Mouse (Mus musculus) liver, adult (tissue): ENCODE data around the gene Dnajc2.

ENCODE experiments used
- GATA4 ChIP-seq: IDR thresholded peaks from 2 replicates; pipeline ENCODE4 v1.6.1; 2014; ENCODE audit warnings: mild to moderate bottlenecking, low read length; ENCODE audit not compliant: insufficient replicate concordance

Dnajc2 gene

GRCm38 (mm10) chr5:21785053-21785452, at the start of gene Dnajc2, which contains the start of gene Psmc2:
Dnajc2 (minus strand) TSS chr5:21785251.
Psmc2 (plus strand) TSS chr5:21785283.
- peak; percentile 40; the same call in 1 of the 2 replicates for TF ChIP-seq GATA4

- no peak for TF ChIP-seq GATA4
Observed at GRCm38 (mm10) chr5:21831761-21832160, 46.7 kb upstream of the Dnajc2 start.

GRCm38 (mm10) chr5:21828855-21829254, 43.8 kb upstream of the Dnajc2 start:
- TF ChIP-seq GATA4, result no peak

GRCm38 (mm10) chr5:21827643-21828042, 42.6 kb upstream of the Dnajc2 start:
- TF ChIP-seq GATA4, result no peak

- TF ChIP-seq GATA4, result no peak
Observed at GRCm38 (mm10) chr5:21826370-21826769, 41.3 kb upstream of the Dnajc2 start.

GRCm38 (mm10) chr5:21813994-21814393, 28.9 kb upstream of the Dnajc2 start:
- no peak for TF ChIP-seq GATA4

GRCm38 (mm10) chr5:21810924-21811323, 25.9 kb upstream of the Dnajc2 start:
- TF ChIP-seq GATA4, result no peak

- TF ChIP-seq GATA4, result no peak
Observed at GRCm38 (mm10) chr5:21804837-21805236, 19.8 kb upstream of the Dnajc2 start.

- TF ChIP-seq GATA4, result no peak
Observed at GRCm38 (mm10) chr5:21803691-21804188, 18.7 kb upstream of the Dnajc2 start.

GRCm38 (mm10) chr5:21802907-21803306, 17.9 kb upstream of the Dnajc2 start:
- TF ChIP-seq GATA4, result no peak

- TF ChIP-seq GATA4, result no peak
Observed at GRCm38 (mm10) chr5:21792166-21792565, 7.1 kb upstream of the Dnajc2 start.

GRCm38 (mm10) chr5:21789061-21789460, 4.0 kb upstream of the Dnajc2 start:
- TF ChIP-seq GATA4, result no peak

- TF ChIP-seq GATA4, result no peak
Observed at GRCm38 (mm10) chr5:21787186-21788105, 2.4 kb upstream of the Dnajc2 start.

GRCm38 (mm10) chr5:21786258-21787185, 1.5 kb upstream of the Dnajc2 start:
- peak; percentile 47; the same call in 1 of the 2 replicates for TF ChIP-seq GATA4

- no peak for TF ChIP-seq GATA4
Observed at GRCm38 (mm10) chr5:21785776-21786175, 725 bp upstream of the Dnajc2 start.
